Mouse (Mus musculus): ENCODE measurements at regions not wholly inside any gene's neighbourhood (a gene's known extent, or its start where the extent isn't known, plus 50 kb on each side); places are given as distances from the start of the nearest gene placed in this dataset.

DNA sequence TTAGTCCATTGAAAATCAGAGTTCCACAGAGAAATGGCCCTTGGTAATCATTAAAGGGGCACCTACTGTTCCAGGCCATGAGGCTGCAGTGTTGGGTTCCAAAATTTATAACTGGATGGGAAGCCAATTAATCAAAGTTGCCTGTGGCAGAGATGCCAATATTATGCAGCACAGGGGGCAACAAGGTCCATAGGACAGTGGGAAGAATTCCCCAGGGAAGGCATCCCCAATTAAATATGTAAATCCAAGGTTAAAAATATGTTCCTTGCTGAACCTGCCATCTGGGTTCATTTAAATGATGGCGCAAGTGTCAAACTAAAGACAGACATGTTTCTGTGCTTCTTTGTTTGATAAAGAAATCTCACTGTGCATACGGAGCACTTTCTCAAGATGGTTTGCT lies 273.1 kb upstream of the Sema6d start:
- Histone ChIP-seq H3K27me3 (ENCODE audit: low read depth, poor library complexity, severe bottlenecking) (no peaks in the 10 kb centered on the region), H3K9me3 (replicated peaks) (no peaks in the 10 kb centered on the region), H3K4me1 (peaks cover 17% of the 10 kb centered on the region), H3K27ac (replicated peaks) (no peak overlapping the region), H3K36me3 (no peaks in the 10 kb centered on the region), H3K4me3 (no peak overlapping the region)
- WGBS, result 89% methylated on average over 2 of the region's 2 CpGs
- no peak for DNase-seq (ENCODE audit: low spot score)

DNA sequence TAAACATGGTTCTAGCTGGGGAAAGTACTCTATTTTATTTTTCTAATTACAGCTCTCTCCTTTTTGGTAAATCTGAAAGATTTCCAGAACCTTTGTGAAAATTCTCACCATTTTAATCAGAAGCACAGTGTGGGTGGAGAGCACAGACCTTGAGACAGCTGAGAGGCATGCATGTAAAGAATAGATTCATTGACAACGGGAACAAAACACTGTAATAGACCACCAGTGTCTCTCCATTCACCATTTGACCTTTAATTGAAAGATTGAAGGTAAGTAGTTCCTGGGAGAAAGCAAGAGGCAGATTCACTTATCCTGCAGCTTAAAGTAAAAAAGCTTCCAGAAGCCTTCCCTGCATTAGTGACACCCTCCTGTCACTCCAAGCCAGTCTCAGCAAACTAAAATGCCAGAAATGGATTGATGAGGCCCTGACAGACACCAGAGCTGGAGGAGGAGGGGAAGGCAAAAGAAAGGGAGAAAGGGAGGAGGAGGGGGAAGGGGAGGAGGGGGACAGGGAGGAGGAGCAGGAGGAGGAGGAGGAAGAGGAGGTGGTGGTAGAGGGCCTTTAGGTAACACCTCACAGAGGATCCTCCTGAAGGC lies 256.1 kb upstream of the Sema6d start:
- Histone ChIP-seq H3K36me3 (no peaks in the 10 kb centered on the region), H3K9me3 (replicated peaks) (no peaks in the 10 kb centered on the region), H3K4me3 (no peak overlapping the region), H3K27me3 (ENCODE audit: low read depth, poor library complexity, severe bottlenecking) (no peaks in the 10 kb centered on the region), H3K4me1 (peaks cover 8% of the 10 kb centered on the region), H3K27ac (replicated peaks) (no peak overlapping the region)
- WGBS, result 75% methylated on average over 1 of the region's 1 CpGs
- DNase-seq (ENCODE audit: low spot score), result no peak
